Mouse (Mus musculus) c-Kit-positive CD71-positive TER-119-negative erythroid progenitor cells, embryonic 14.5 days (primary cell): ENCODE data around the gene Hsd17b14.
A peak's percentile ranks its signal among the peaks of the same experiment; 100 is the strongest.

Source experiments
- DNase-seq: peaks from one replicate; pipeline ENCODE4 v3.0.0-alpha.2; 2013; ENCODE audit warnings: low read depth

The Hsd17b14 gene

DNA sequence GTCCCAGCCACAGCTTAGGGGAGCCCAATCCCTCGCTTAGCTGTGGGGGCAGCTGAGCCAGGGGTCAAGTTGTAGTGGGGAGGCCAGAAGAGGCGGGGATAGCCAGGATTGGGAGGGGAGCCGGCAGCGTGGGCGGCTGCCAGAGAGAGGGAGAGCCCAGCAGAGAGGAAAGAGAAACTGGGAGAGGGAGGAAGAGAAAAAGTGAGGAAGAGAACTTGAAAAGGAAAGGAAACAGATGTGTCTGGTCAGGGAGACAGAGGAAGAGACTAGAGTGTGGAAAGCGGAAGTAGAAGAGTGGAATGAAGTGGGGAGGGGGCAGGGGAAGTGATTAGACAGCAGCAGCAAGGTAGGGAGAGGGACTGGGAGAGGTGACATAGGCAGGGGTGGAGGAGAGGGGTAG is 25.2 kb upstream of the Hsd17b14 start:
- no peak for DNase-seq

- no peak for DNase-seq
Measured at GRCm38 (mm10) chr7:45530643-45531042, 24.1 kb upstream of the Hsd17b14 start.

DNA sequence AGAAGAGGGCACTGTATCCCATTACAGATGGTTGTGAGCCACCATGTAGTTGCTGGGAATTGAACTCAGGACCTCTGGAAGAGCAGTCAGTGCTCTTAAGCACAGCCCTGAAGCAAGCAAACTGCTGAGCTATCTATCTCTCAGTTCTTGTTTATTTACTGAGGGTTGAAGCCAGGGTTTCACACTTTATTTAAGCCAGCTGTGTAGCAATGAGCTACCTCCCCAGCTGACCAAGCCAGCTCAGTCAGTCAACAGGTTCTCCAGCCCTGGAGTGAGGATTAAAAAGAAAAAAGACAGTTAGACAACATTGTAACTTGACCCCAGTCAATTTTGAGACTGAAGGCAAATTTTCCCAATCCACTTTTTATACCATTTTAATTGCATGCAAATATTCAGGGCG is 19.0 kb upstream of the Hsd17b14 start:
- DNase-seq, result no peak

- no peak for DNase-seq
Measured at GRCm38 (mm10) chr7:45537602-45538001, 17.1 kb upstream of the Hsd17b14 start.

- DNase-seq, result no peak
Measured at GRCm38 (mm10) chr7:45538163-45539041, 16.3 kb upstream of the Hsd17b14 start.

DNA sequence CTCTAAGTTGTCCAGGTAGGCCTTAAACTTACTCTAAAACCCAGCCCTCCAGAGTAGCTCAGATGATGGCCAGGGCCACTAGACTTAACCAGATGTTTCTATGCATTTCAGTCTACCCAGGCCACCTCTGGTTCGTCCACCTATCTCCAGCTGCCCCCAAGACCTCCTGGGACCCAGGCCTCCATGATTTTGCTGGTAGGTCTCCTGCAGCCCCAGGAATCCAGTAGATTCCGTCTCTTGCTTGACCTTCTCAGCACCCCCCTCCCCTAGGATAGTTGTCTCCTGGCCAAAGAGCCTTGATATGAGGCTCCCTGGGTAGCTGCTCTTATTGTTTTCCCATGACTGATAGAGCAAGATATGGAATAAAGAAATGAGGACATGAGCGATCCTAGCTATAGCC is 15.6 kb upstream of the Hsd17b14 start:
- no peak for DNase-seq

- no peak for DNase-seq
Measured at GRCm38 (mm10) chr7:45540213-45540612, 14.5 kb upstream of the Hsd17b14 start.

DNA sequence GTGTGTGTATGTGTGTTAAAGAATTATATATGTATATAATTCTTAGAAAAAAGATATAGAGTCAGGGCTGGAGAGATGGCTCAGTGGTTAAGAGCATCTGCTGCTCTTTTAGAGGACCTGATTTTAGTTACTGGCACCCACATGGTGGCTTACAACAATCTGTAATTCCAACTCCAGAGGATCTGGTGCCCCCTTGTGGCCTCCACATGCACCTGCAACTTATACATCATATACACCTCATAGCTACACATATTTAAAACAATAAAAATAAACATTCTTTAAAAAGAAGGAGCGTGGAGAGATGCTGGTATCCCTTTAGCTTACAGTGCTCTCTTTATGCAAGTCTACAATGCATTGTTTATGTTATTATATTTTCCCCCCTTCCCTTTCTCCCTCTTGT is 10.2 kb upstream of the Hsd17b14 start:
- DNase-seq, result no peak

DNA sequence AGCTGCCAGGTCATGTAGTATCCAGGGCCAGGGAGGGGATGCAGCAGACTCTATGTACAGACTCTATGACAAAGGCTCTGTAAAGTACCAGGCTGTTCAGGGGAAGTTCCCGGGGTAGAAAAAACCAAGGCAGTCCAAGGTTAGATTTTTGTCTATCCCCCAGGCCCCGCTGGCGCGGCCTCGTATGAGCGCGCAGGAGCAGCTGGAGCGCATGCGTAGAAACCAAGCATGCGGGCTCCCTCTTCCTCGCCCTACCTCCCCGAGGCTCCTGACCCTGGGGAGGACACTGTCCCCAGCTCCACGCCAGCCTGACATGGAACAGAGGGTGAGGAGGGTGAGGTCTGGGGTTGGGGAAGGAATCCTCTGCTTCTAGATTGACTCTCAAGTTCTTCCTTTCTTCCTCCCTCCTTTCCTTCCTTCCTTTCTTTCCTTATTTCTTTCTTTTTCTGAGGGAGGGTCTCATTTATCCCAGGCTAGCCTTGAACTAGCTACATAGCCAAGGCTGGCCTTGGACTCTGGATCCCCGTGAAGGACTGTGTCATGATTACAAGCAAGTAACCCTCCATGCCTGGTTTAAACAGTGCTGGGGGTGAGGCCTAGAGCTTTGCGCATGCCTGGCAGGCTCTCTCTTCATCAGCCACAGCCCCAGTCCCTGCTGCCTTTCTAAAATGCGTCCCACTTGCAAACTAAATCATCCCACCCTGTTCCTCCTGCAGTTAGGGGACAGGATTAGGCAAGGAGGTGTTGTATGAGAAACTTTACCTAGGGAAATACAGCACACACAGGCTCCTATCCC is 4.9 kb upstream of the Hsd17b14 start:
- no peak for DNase-seq

DNA sequence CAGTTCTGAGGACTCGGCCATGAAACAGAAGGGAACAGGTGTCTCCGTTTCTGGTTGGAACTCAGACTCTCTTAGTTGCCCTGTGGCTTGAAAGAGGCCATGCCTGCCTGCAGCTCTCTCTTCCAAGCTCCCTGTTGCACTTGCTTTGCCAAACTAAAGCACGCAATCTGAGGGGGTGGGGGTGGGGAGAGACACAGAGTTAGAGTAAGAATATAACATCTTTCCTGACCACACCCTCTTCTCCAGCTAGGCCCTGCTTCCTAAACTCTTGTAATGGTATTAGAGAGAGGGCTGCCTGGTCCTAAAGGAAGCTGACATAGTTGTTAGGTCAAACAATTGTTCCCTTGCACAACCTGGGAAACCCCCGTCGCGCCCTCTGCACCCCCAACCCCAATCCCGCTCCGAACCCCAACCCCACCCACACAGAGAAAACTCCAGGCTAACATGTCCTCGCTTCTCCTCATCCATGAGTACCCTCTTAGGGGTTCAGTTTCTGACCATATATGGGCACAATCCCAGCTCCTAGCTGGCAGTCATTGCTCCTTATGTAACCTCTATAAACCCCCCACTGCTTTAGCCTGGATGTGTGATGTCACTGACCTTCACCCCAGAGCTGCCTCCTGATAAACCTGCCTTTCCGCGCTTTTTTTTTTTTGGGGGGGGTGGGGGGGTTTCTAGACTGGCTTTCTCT is 3.7 kb upstream of the Hsd17b14 start:
- no peak for DNase-seq

DNA sequence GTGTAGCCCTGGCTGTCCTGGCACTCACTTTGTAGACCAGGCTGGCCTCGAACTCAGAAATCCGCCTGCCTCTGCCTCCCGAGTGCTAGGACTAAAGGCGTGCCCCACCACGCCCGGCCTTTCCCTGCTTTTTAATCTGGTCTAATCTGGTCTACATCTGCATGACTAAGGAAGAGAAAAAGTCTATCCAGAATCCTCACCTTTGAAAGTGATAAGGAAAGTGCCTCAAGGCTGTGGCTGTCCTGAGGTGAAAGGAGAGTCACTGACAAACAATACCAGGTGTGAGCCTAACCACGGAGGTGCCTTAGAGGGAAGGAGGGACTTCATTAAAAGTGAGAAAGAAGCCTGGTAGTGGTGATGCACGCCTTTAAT is 3.2 kb upstream of the Hsd17b14 start:
- no peak for DNase-seq

DNA sequence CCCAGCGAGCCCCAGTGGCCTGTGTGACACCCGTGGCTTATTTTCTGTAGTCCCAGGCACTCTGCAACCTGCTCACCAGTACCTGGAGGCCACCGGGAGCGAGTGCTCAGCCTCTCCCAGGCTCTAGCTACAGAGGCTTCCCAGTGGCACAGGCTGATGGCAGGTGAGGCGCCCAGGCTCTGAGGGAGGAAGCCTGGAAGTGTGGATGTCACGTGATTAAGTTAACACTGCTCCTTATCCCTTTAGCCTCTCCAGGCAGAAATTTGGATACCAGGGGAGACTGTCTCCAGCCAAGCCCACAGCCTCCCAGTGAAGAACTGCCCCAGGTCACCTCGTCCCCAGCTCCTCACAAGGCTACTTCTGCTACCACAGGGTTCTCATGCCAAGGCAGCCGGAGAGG is 1.2 kb upstream of the Hsd17b14 start:
- DNase-seq, result no peak

GRCm38 (mm10) chr7:45553990-45554389 is 703 bp upstream of the Hsd17b14 start:
- no peak for DNase-seq

- peak; percentile 65 for DNase-seq
Measured at GRCm38 (mm10) chr7:45555787-45556186, 1.1 kb downstream of the Hsd17b14 start.

DNA sequence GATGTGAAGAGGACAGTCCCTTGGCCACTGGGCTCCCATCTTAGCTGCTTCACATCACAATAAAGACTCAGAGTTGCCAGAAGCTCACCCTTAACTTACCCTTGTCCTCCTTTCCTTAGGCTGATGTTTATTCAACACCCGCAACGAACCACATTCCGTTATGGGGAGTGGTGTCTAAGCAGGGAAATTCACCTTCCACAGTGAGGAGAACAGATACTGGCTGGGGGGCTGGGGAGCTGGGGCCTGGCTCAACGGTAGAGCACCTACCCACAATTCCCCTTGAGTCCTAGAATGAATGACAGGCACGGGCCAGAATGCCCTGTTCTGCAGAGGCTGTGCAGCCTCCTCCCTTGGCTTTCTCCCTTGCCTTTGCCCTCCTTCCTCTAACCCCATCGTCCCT is 4.2 kb downstream of the Hsd17b14 start:
- no peak for DNase-seq

GRCm38 (mm10) chr7:45560241-45560640 is 5.5 kb downstream of the Hsd17b14 start:
- DNase-seq, result no peak

- peak; percentile 77 for DNase-seq
Measured at GRCm38 (mm10) chr7:45560843-45561623, 6.3 kb downstream of the Hsd17b14 start.

DNA sequence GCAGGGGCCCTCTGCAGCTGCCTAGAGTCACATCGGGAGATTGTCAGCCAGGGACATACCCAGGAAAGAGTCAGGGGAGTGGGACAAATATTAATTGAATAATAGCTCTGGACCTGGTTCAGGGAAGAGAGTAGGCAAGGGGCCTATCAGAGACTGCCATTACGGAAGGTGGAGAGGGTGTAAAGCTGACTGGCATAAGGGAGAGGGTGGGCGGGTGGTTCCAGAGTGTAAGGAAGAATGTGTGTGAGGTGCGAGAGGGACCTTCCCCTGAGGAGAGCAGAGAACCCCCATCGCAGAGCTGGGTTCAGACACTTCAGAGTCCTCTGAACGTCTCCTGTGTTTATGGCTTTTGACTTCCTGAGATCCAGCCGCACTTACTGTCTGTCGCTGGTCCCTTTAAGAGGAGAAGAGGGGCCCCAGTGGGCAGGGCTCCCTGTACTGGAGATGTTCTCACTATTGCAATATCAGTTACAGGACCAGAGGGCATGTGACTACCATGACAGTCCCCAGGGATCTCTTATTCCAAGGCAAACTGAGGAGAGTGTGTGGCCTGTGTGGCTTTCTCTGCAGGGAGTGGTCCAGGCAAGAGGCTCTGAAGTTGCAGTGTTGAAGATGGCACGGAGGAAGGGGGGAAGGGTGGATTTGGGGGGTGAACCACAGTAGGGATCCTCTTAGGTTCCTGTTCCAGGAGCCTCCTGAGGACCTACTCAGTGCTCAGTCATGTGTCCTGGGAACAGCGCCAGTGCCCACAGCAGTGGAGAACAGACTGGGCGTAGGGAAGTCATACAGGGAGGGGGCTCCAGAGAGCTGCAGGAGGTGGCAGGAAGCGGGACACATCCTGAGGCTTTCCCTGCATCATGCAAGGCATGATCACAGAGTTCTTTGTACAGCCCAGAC is 7.2 kb downstream of the Hsd17b14 start:
- DNase-seq, result no peak

- DNase-seq, result no peak
Measured at GRCm38 (mm10) chr7:45564811-45565210, 10.1 kb downstream of the Hsd17b14 start.

DNA sequence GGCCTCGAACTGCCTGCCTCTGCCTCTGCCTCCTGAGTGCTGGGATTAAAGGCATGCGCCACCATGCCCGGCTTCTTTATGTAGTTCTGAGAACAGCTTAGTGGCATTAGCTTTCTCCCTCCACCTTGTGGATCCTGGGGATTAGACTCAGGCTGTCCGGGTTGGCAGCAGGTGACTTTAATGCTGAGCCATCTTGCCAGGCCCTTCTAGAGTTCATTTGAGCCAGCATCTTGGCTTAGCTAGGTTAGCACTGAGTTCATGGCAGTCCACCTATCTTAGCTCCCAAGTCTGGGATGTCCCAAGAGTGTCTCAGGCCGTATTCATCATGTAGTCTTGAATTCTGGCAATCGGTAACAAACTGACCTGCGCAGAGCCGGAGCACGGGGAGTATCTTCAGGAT is 10.8 kb downstream of the Hsd17b14 start:
- DNase-seq, result no peak
